Mouse (Mus musculus) adrenal gland, postnatal 4 days (tissue): ENCODE data around the gene Bco2. TPM values are rescaled to one million over a fixed set of nuclear protein-coding genes. Genes with fewer than 3 reads are reported as not detected.

Source experiments
- DNase-seq, 2 experiments: peaks; one replicate each; pipeline ENCODE4 v3.0.0; 2021 to 2022; ENCODE audit warnings: low spot score in 2 of 2, mixed read lengths in 2 of 2
- long read RNA-seq, 2 experiments: library from polyadenylated mRNA; stranded (forward); transcript quantifications; one replicate each; pipeline ENCODE4 v2.0.0; 2021
- total RNA-seq, 2 experiments: library from RNA; stranded (reverse); gene quantifications; 2 replicates each; pipeline ENCODE4 v1.2.3; 2021

The Bco2 gene
- 1 to 10 TPM; 2.3 to 4.1 TPM for total RNA-seq
- long read RNA-seq, experiment 1 = 0 reads
- long read RNA-seq, experiment 2, partial matches to known transcripts = 0 of 1 reads
- long read RNA-seq, experiment 2, other reads (novel, unspliced or antisense) = 0 of 1 reads

GRCm38 (mm10) chr9:50555094-50555446 lies at the start of gene Bco2:
Bco2 (minus strand) TSS chr9:50555181.
- DNase-seq = no peak

GRCm38 (mm10) chr9:50604338-50604737 lies 49.4 kb upstream of the Bco2 start:
- DNase-seq = no peak

GRCm38 (mm10) chr9:50603998-50604324 lies 49.0 kb upstream of the Bco2 start:
- DNase-seq = no peak

GRCm38 (mm10) chr9:50603189-50603997 lies 48.4 kb upstream of the Bco2 start, which contains the start of the genes Sdhd and Timm8b:
Sdhd (minus strand) TSS chr9:50603812.
Timm8b (plus strand) TSS chr9:50603910.
- DNase-seq = peak; percentile 75 to 83

GRCm38 (mm10) chr9:50602055-50602845 lies 47.3 kb upstream of the Bco2 start:
- DNase-seq = no peak

- no peak for DNase-seq
These were observed 46.6 kb upstream of the Bco2 start for GRCm38 (mm10) chr9:50601536-50601935.

- DNase-seq = no peak
These were observed 42.0 kb upstream of the Bco2 start for GRCm38 (mm10) chr9:50596973-50597372.

GRCm38 (mm10) chr9:50594794-50595417 lies 39.9 kb upstream of the Bco2 start:
- no peak for DNase-seq

GRCm38 (mm10) chr9:50593544-50593943 lies 38.6 kb upstream of the Bco2 start:
- DNase-seq = no peak

GRCm38 (mm10) chr9:50592955-50593354 lies 38.0 kb upstream of the Bco2 start:
- no peak for DNase-seq

- no peak for DNase-seq
These were observed 36.0 kb upstream of the Bco2 start for GRCm38 (mm10) chr9:50590856-50591518.

GRCm38 (mm10) chr9:50586955-50587354 lies 32.0 kb upstream of the Bco2 start:
- no peak for DNase-seq

GRCm38 (mm10) chr9:50585145-50585818 lies 30.3 kb upstream of the Bco2 start:
- DNase-seq = no peak

GRCm38 (mm10) chr9:50580370-50580769 lies 25.4 kb upstream of the Bco2 start:
- DNase-seq = no peak

- no peak for DNase-seq
These were observed 14.9 kb upstream of the Bco2 start for GRCm38 (mm10) chr9:50569599-50570525.

- DNase-seq = no peak
These were observed 12.9 kb upstream of the Bco2 start for GRCm38 (mm10) chr9:50567881-50568280.

GRCm38 (mm10) chr9:50567372-50567771 lies 12.4 kb upstream of the Bco2 start:
- DNase-seq = no peak

GRCm38 (mm10) chr9:50565940-50566339 lies 11.0 kb upstream of the Bco2 start:
- no peak for DNase-seq

- DNase-seq = no peak
These were observed 10.2 kb upstream of the Bco2 start for GRCm38 (mm10) chr9:50565173-50565572.
